Mouse (Mus musculus) testis, adult 2 months (tissue): ENCODE results near the gene Gdap1l1.

Experiments
- CTCF ChIP-seq: fragments of 200-500 bp; IDR thresholded peaks from 2 replicates; pipeline ENCODE4 v1.5.1; 2012; ENCODE audit warnings: low read depth, mild to moderate bottlenecking, inconsistent platforms, low read length, moderate library complexity; ENCODE audit not compliant: control insufficient read depth, insufficient read depth, insufficient replicate concordance
- POLR2A ChIP-seq: fragments of 200-500 bp; IDR thresholded peaks from 2 replicates; pipeline ENCODE4 v1.6.1; 2012; ENCODE audit warnings: low read depth, mild to moderate bottlenecking, inconsistent platforms, low read length, moderate library complexity; ENCODE audit not compliant: control insufficient read depth

DNA sequence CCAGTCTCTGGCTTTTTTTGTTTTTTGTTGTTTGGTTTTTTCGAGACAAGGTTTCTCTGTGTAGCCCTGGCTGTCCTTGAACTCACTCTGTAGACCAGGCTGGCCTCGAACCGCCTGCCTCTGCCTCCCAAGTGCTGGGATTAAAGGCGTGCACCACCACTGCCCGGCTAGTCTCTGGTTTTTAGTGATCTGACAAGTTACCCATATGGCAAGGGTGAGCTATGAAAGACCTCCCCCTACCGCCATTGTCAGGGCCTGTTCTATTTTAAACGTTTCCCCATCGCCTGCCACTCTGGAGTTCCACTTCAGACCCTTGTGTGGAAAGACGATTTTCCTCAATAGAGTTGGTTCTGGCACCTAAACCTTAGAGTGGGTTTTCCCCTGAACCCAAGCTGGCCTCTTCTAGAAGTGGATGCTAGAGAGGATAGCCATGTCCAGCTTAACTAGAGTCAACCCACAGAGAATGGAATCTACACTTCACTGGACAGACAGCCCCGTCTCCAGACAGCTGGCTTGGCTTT is 17.9 kb upstream of the Gdap1l1 start:
- no peak for TF ChIP-seq POLR2A
- no peak for TF ChIP-seq CTCF
